Mouse (Mus musculus) adrenal gland, postnatal 36 days (tissue): Measurements from ENCODE around the gene Galnt4. TPM values are rescaled to one million over a fixed set of nuclear protein-coding genes. Genes with fewer than 3 reads are reported as not detected.
"Not testable (repeated sequence)": the region's sequence is repeated elsewhere in the genome, so short reads cannot be mapped to it uniquely, and the experiment has no call there.

Experiments used
- DNase-seq, 2 experiments: peaks; one replicate each; pipeline ENCODE4 v3.0.0; 2021; ENCODE audit warnings: mixed read lengths in 1 of 2
- total RNA-seq, 2 experiments: library from RNA; stranded (reverse); gene quantifications; 2 replicates each; pipeline ENCODE4 v1.2.3; 2021

Galnt4 gene
- total RNA-seq, 2 experiments from 2014 or later, result 6.0 to 7.1 TPM

DNA sequence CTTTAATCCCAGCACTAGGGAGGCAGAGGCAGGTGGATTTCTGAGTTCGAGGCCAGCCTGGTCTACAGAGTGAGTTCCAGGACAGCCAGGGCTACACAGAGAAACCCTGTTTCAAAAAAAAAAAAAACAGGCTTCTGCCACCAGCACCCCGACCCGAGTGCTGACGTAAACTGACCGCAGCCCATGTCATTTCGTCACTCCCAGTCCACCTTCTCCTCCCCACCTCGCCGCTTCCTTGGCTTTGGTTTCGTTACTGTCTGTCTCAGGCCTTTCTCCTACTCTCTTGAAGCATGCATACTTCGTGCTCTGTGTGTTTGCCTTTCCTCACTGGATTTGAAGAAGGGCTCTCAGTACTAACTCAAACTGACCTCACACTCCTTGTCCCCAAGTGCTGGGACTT lies 49.7 kb downstream of the Galnt4 start:
- not testable (repeated sequence) for DNase-seq

DNA sequence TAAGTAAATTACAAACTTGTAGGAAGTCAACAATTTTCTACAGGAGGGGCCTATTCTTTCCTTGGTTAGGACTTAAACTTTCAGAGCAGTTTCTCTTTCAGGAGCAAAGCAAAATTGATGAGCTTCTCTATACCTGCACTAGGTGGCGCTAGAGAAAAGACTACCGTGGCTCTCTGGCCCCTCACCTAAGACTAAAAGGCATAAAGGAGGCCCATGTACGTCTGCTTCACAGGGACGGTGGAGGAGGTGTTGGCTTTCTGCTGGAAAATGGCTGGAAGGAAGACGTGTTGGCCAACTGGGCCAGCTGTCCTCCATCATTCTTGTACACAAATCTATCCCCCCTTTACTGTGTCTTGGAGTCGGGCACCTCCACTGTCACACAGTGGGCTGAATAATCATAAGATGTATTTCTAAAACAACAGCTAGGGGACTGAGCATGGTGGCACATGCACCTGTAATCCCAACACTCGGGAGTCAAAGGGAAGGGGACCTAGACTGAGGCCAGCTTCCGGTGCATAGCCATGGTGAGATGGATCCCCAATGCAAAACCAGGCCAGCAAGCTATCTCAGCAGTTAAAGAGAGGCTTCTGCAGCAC lies 54.1 kb downstream of the Galnt4 start:
- DNase-seq, result peak in 1 of 2 experiments; percentile 48

Other genes with a start within 250 kb of the Galnt4 start
- 10 to 100 TPM; 50.1 to 57.9 TPM for gene Atp2b1, start 193.8 kb upstream of the Galnt4 start, total RNA-seq
- 10 to 100 TPM; 15.3 to 15.7 TPM for gene Poc1b, start 1.1 kb upstream of the Galnt4 start, total RNA-seq
- gene Phxr2, start 18.2 kb downstream of the Galnt4 start, total RNA-seq, result not detected
- 100 to 1,000 TPM in 1 of 2 experiments, 10 to 100 TPM in 1; 77.1 to 100 TPM for gene Dusp6, start 155.1 kb downstream of the Galnt4 start, total RNA-seq